In genomic region chr3:97228457-97228856, GRCm38 (mm10) we compare ENCODE assay signal across 8 mouse cellular contexts.
DNase-seq lines count a peak whose midpoint lies in the region; ATAC-seq and TF ChIP-seq lines count a peak whose summit lies in the region.

No protein-coding gene starts in this region.

- no peak for TF ChIP-seq CTCF in kidney, adult 2 months (conservative IDR thresholded peaks at IDR 0.05; ENCODE audit: insufficient read depth, insufficient read length, low read depth, low read length)

- H3K9ac ChIP-seq in hindbrain, embryonic 16.5 days (ENCODE audit: low read depth, low read length): peak overlapping the region; percentile 91
- H3K9ac ChIP-seq in midbrain, embryonic 15.5 days: peak overlapping the region; percentile 92

- H3K4me1 ChIP-seq in kidney, adult 2 months (ENCODE audit: control insufficient read depth, insufficient read depth, low read length): peaks cover 2% of the 10 kb centered on the region; the same call in 1 of the 2 replicates
- peaks cover 37% of the 10 kb centered on the region for H3K4me1 ChIP-seq in embryonic facial prominence, embryonic 10.5 days
- H3K4me1 ChIP-seq in hindbrain, embryonic 16.5 days (ENCODE audit: control insufficient read depth, insufficient read depth, low read depth, low read length): peaks cover 19% of the 10 kb centered on the region
- H3K4me1 ChIP-seq in midbrain, embryonic 15.5 days: peaks cover 36% of the 10 kb centered on the region

- H3K4me2 ChIP-seq in hindbrain, embryonic 16.5 days (ENCODE audit: low read length): peak overlapping the region; percentile 84
- H3K4me2 ChIP-seq in midbrain, embryonic 15.5 days: peak overlapping the region; percentile 74

- no peaks in the 10 kb centered on the region for H3K9me3 ChIP-seq in embryonic facial prominence, embryonic 10.5 days
- no peaks in the 10 kb centered on the region for H3K9me3 ChIP-seq in hindbrain, embryonic 16.5 days (ENCODE audit: control insufficient read depth, low read length)
- no peaks in the 10 kb centered on the region for H3K9me3 ChIP-seq in midbrain, embryonic 15.5 days

- no peak for DNase-seq in kidney, adult 2 months
- no peak for DNase-seq in kidney, postnatal 36 days
- no peak for DNase-seq in embryonic facial prominence, embryonic 10.5 days (ENCODE audit: low spot score)
- no peak for DNase-seq in left cerebral cortex, adult 9 months (ENCODE audit: low spot score in 2 of 2)
- DNase-seq in right cerebral cortex, postnatal 25 days: no peak

- no peaks in the 10 kb centered on the region for H3K27me3 ChIP-seq in kidney, adult 2 months (replicated peaks; ENCODE audit: control insufficient read depth, insufficient read depth, low read length)
- H3K27me3 ChIP-seq in embryonic facial prominence, embryonic 10.5 days (replicated peaks; ENCODE audit: low read depth, poor library complexity, severe bottlenecking): no peaks in the 10 kb centered on the region
- no peaks in the 10 kb centered on the region for H3K27me3 ChIP-seq in hindbrain, embryonic 16.5 days (replicated peaks; ENCODE audit: control insufficient read depth, insufficient read depth, low read length)
- H3K27me3 ChIP-seq in midbrain, embryonic 15.5 days (replicated peaks): no peaks in the 10 kb centered on the region

- TF ChIP-seq POLR2A in kidney, adult 2 months (IDR thresholded peaks at IDR 0.05; ENCODE audit: low read depth, low read length): no peak

- no peak for ATAC-seq in hindbrain, embryonic 16.5 days
- ATAC-seq in midbrain, embryonic 15.5 days (replicated peaks): no peak
- ATAC-seq in inflammation-experienced regulatory T-cells, adult 6 months: no peak

- peak overlapping the region; percentile 81 for H3K4me3 ChIP-seq in kidney, adult 2 months (ENCODE audit: insufficient read depth, low read depth, low read length)
- H3K4me3 ChIP-seq in embryonic facial prominence, embryonic 10.5 days: peak overlapping the region; percentile 85
- H3K4me3 ChIP-seq in hindbrain, embryonic 16.5 days (ENCODE audit: low read length): peak overlapping the region; percentile 88
- peak overlapping the region; percentile 83 for H3K4me3 ChIP-seq in midbrain, embryonic 15.5 days

- no peak overlapping the region for H3K27ac ChIP-seq in kidney, adult 2 months (ENCODE audit: insufficient read depth, low read depth, low read length)
- H3K27ac ChIP-seq in embryonic facial prominence, embryonic 10.5 days (replicated peaks): peak overlapping the region; percentile 98
- peak overlapping the region; percentile 89 for H3K27ac ChIP-seq in hindbrain, embryonic 16.5 days (ENCODE audit: low read depth, low read length)
- peak overlapping the region; percentile 93 for H3K27ac ChIP-seq in midbrain, embryonic 15.5 days

- no peaks in the 10 kb centered on the region for H3K36me3 ChIP-seq in kidney, adult 2 months (ENCODE audit: control insufficient read depth, insufficient read depth, low read length)
- H3K36me3 ChIP-seq in embryonic facial prominence, embryonic 10.5 days (replicated peaks): peaks cover 12% of the 10 kb centered on the region
- no peaks in the 10 kb centered on the region for H3K36me3 ChIP-seq in hindbrain, embryonic 16.5 days (ENCODE audit: control insufficient read depth, insufficient read depth, low read length)
- no peaks in the 10 kb centered on the region for H3K36me3 ChIP-seq in midbrain, embryonic 15.5 days (replicated peaks)

- 33% methylated on average over 12 of the region's 12 CpGs for WGBS in kidney, adult 2 months
- 14% methylated on average over 12 of the region's 12 CpGs for WGBS in embryonic facial prominence, embryonic 10.5 days
- 19% methylated on average over 12 of the region's 12 CpGs for WGBS in hindbrain, embryonic 16.5 days
- whole genome bisulfite sequencing in midbrain, embryonic 15.5 days: 15% methylated on average over 12 of the region's 12 CpGs
